Mouse (Mus musculus): ENCODE data around the gene Slc4a1.
"Not testable (repeated sequence)": the region's sequence is repeated elsewhere in the genome, so short reads cannot be mapped to it uniquely, and the experiment has no call there.

Gene Slc4a1

GRCm38 (mm10) chr11:102366103-102366502 is at the start of gene Slc4a1:
Gene Slc4a1 (minus strand): TSS chr11:102366203.
- DNase-seq = not testable (repeated sequence)

- no peak for DNase-seq
Measured at GRCm38 (mm10) chr11:102415034-102415802, 49.2 kb upstream of the Slc4a1 start.

GRCm38 (mm10) chr11:102413059-102413458 is 47.1 kb upstream of the Slc4a1 start:
- DNase-seq = no peak

GRCm38 (mm10) chr11:102411704-102412103 is 45.7 kb upstream of the Slc4a1 start:
- peak; percentile 76 for DNase-seq

- no peak for DNase-seq
Measured at GRCm38 (mm10) chr11:102411061-102411460, 45.1 kb upstream of the Slc4a1 start.

GRCm38 (mm10) chr11:102410345-102410744 is 44.3 kb upstream of the Slc4a1 start:
- not testable (repeated sequence) for DNase-seq

GRCm38 (mm10) chr11:102409795-102410330 is 43.9 kb upstream of the Slc4a1 start:
- DNase-seq = no peak

GRCm38 (mm10) chr11:102408888-102409794 is 43.1 kb upstream of the Slc4a1 start:
- no peak for DNase-seq

GRCm38 (mm10) chr11:102408344-102408876 is 42.4 kb upstream of the Slc4a1 start:
- DNase-seq = peak; percentile 96

GRCm38 (mm10) chr11:102407834-102408215 is 41.8 kb upstream of the Slc4a1 start, which contains the start of gene Slc25a39:
Gene Slc25a39 (minus strand): TSS chr11:102407946.
- no peak for DNase-seq

GRCm38 (mm10) chr11:102406900-102407833 is 41.2 kb upstream of the Slc4a1 start:
- peak; percentile 92 for DNase-seq

- DNase-seq = no peak
Measured at GRCm38 (mm10) chr11:102406401-102406800, 40.4 kb upstream of the Slc4a1 start.

GRCm38 (mm10) chr11:102405544-102406285 is 39.7 kb upstream of the Slc4a1 start:
- DNase-seq = peak; percentile 6

GRCm38 (mm10) chr11:102404161-102405010 is 38.4 kb upstream of the Slc4a1 start:
- DNase-seq = no peak

- DNase-seq = peak; percentile 9
Measured at GRCm38 (mm10) chr11:102403657-102404056, 37.7 kb upstream of the Slc4a1 start.

GRCm38 (mm10) chr11:102401898-102402500 is 36.0 kb upstream of the Slc4a1 start:
- DNase-seq = peak; percentile 8

GRCm38 (mm10) chr11:102400513-102401084 is 34.6 kb upstream of the Slc4a1 start:
- peak; percentile 7 for DNase-seq

- peak; percentile 45 for DNase-seq
Measured at GRCm38 (mm10) chr11:102399610-102400072, 33.6 kb upstream of the Slc4a1 start.

- DNase-seq = peak; percentile 5
Measured at GRCm38 (mm10) chr11:102399107-102399506, 33.1 kb upstream of the Slc4a1 start.
